Mouse (Mus musculus) forebrain, embryonic 16.5 days (tissue): ENCODE measurements at regions not wholly inside any gene's neighbourhood (a gene's known extent, or its start where the extent isn't known, plus 50 kb on each side); places are given as distances from the start of the nearest gene placed in this dataset.

Experiments used
- ATAC-seq: fragments of 200-750 bp; cut with Nextera tagmentation; 2 replicates; pipeline ENCODE4 v1.8.0; 2017; ENCODE audit warnings: mild to moderate bottlenecking, moderate library complexity
- H3K27ac ChIP-seq: fragments of 300-500 bp; sonication (generic); 2 replicates; pipeline ENCODE4 v1.5.1; 2014; ENCODE audit warnings: low read length, control low read depth
- H3K27me3 ChIP-seq: fragments of 300-500 bp; sonication (generic); replicated peaks from 2 replicates; pipeline ENCODE4 v1.6.1; 2014; ENCODE audit warnings: low read length; ENCODE audit not compliant: control insufficient read depth, insufficient read depth
- H3K36me3 ChIP-seq: fragments of 300-500 bp; sonication (generic); 2 replicates; pipeline ENCODE4 v1.6.1; 2014; ENCODE audit not compliant: control insufficient read depth, insufficient read depth
- H3K4me1 ChIP-seq: fragments of 300-500 bp; sonication (generic); replicated peaks from 2 replicates; pipeline ENCODE4 v1.6.1; 2014; ENCODE audit warnings: low read length; ENCODE audit not compliant: control insufficient read depth, insufficient read depth
- H3K4me2 ChIP-seq: fragments of 300-500 bp; sonication (generic); 2 replicates; pipeline ENCODE4 v1.6.1; 2014; ENCODE audit warnings: mild to moderate bottlenecking, low read length, control low read depth
- H3K4me3 ChIP-seq: fragments of 300-500 bp; sonication (generic); replicated peaks from 2 replicates; pipeline ENCODE4 v1.5.1; 2014; ENCODE audit warnings: mild to moderate bottlenecking, low read length, control low read depth
- H3K9ac ChIP-seq: fragments of 300-500 bp; sonication (generic); replicated peaks from 2 replicates; pipeline ENCODE4 v1.6.1; 2014; ENCODE audit warnings: low read depth, low read length, control low read depth
- H3K9me3 ChIP-seq: fragments of 300-500 bp; sonication (generic); 2 replicates; pipeline ENCODE4 v1.6.1; 2016; ENCODE audit warnings: low read length; ENCODE audit not compliant: control insufficient read depth
- WGBS: fragments of 180-500 bp; shearing (Covaris S2); extraction: QIAGEN DNeasy Blood & Tissue Kit; methylation state at CpG from one replicate; pipeline ENCODE4 v1.1.7; 2014; 5-methylcytosine and 5-hydroxymethylcytosine counted together

DNA sequence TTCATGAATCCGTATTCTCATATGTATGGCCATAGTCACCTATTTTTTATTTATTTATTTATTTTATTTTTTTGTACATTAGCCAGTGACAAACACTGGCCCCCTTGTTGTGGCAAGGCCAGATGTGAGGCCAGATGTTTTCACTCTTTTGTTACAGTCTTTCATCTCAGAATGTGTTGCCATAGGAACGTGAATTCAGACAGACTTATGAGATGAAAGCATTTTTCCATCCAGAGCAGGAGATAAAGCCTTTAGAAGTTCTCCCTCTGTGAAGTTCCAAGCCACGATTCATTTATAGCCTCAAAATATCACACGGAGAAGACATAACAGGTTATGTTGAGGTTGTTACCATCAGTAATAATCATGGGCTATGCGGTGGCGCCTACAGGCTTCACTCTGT lies 220.9 kb downstream of the Arpp21 start:
- no peaks in the 10 kb centered on the region for H3K27me3 ChIP-seq
- ATAC-seq = no peak

GRCm38 (mm10) chr9:111994401-111994800 lies 241.3 kb downstream of the Arpp21 start:
- Histone ChIP-seq H3K36me3 (no peaks in the 10 kb centered on the region), H3K27ac (no peak overlapping the region), H3K9me3 (no peaks in the 10 kb centered on the region), H3K4me2 (no peak overlapping the region), H3K4me1 (no peaks in the 10 kb centered on the region), H3K4me3 (no peak overlapping the region), H3K9ac (no peak overlapping the region), H3K27me3 (no peaks in the 10 kb centered on the region)
- WGBS = 38% methylated on average over 4 of the region's 4 CpGs
- no peak for ATAC-seq

More for the DNA sequence above, 220.9 kb downstream of the Arpp21 start:
- no peaks in the 10 kb centered on the region for H3K36me3 ChIP-seq
- no peak overlapping the region for H3K27ac ChIP-seq
- H3K4me1 ChIP-seq = no peaks in the 10 kb centered on the region
- no peaks in the 10 kb centered on the region for H3K9me3 ChIP-seq
- no peak overlapping the region for H3K9ac ChIP-seq
- WGBS = 80% methylated on average over 6 of the region's 6 CpGs
- no peak overlapping the region for H3K4me3 ChIP-seq
- H3K4me2 ChIP-seq = no peak overlapping the region

GRCm38 (mm10) chr9:111993844-111994243 lies 241.9 kb downstream of the Arpp21 start:
- no peak overlapping the region for H3K27ac ChIP-seq
- no peaks in the 10 kb centered on the region for H3K9me3 ChIP-seq
- no peak overlapping the region for H3K4me3 ChIP-seq
- no peak overlapping the region for H3K9ac ChIP-seq
- H3K4me2 ChIP-seq = no peak overlapping the region
- no peaks in the 10 kb centered on the region for H3K4me1 ChIP-seq
- no peaks in the 10 kb centered on the region for H3K27me3 ChIP-seq
- 34% methylated on average over 4 of the region's 4 CpGs for WGBS
- ATAC-seq = no peak
- no peaks in the 10 kb centered on the region for H3K36me3 ChIP-seq

DNA sequence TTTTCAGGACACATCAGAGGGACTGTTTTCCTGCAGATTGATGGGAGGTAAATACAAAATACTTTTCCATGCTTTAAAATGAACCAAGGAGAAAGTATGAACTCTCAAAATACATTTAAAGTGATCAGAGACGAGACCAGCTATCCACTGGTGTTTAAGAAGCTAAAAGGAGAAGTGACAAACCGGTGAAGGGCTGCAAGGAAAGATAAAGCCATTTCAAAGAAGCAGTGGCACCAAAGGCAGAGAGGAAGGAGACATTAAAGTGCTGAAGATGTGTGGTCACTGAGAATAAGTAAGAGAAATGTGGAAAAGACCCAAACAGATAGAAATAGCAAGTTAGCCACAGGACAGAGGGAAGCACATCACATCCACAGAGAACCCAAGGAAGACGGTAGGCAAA lies 245.7 kb downstream of the Arpp21 start:
- Histone ChIP-seq H3K9me3 (no peaks in the 10 kb centered on the region), H3K36me3 (no peaks in the 10 kb centered on the region), H3K4me1 (no peaks in the 10 kb centered on the region), H3K27me3 (no peaks in the 10 kb centered on the region), H3K4me3 (no peak overlapping the region), H3K4me2 (no peak overlapping the region), H3K27ac (no peak overlapping the region), H3K9ac (no peak overlapping the region)
- no peak for ATAC-seq
- WGBS = 91% methylated on average over 3 of the region's 3 CpGs

DNA sequence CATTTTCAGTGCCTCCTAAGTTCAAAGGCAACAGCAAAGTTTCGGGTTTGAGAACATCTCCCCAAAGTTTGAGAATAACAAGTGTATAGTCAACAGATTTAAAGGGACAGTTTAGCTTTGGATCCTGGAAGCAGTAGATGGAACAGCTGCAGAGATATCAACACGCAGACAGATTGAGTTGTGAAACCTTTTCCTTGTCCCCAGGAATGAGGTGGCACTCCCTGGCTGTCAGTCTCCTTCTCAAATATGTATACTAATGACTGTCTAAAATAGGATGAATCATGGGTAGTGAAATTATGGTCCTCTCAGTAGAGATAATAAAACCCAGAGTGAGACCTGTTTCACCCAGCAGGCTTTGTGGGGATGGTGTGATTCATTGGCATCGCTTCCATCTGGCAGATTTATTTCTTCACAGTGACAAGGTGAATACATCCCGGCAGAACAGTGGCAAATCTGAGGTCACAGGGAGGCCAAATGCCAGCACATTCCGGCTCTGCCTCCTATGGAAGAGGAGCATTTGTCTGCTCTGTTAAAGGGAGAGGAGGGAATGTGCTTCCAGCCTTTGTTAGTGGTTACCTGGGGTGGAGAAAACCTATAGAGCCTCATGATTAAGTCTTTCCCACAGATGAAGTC lies 272.2 kb downstream of the Arpp21 start:
- H3K4me1 ChIP-seq = no peaks in the 10 kb centered on the region
- H3K4me2 ChIP-seq = no peak overlapping the region
- no peaks in the 10 kb centered on the region for H3K27me3 ChIP-seq
- 58% methylated on average over 5 of the region's 5 CpGs for WGBS
- no peak overlapping the region for H3K4me3 ChIP-seq
- no peak overlapping the region for H3K9ac ChIP-seq
- H3K27ac ChIP-seq = no peak overlapping the region
- ATAC-seq = no peak
- H3K9me3 ChIP-seq = peaks cover 3% of the 10 kb centered on the region; the same call in 1 of the 2 replicates
- no peaks in the 10 kb centered on the region for H3K36me3 ChIP-seq

- ATAC-seq = no peak
- Histone ChIP-seq H3K4me3 (no peak overlapping the region), H3K27me3 (no peaks in the 10 kb centered on the region), H3K9me3 (no peaks in the 10 kb centered on the region), H3K27ac (no peak overlapping the region), H3K4me1 (no peaks in the 10 kb centered on the region), H3K9ac (no peak overlapping the region), H3K4me2 (no peak overlapping the region), H3K36me3 (no peaks in the 10 kb centered on the region)
- WGBS = 49% methylated on average over 2 of the region's 2 CpGs
These were observed 267.7 kb upstream of the Stac start for GRCm38 (mm10) chr9:111957799-111958198.

- Histone ChIP-seq H3K4me1 (no peaks in the 10 kb centered on the region), H3K36me3 (no peaks in the 10 kb centered on the region), H3K4me3 (no peak overlapping the region), H3K27ac (no peak overlapping the region), H3K4me2 (no peak overlapping the region), H3K9ac (no peak overlapping the region), H3K27me3 (no peaks in the 10 kb centered on the region), H3K9me3 (no peaks in the 10 kb centered on the region)
- 48% methylated on average over 8 of the region's 8 CpGs for WGBS
- ATAC-seq = peak; percentile 57
These were observed 249.3 kb upstream of the Stac start for GRCm38 (mm10) chr9:111939271-111940067.

- no peaks in the 10 kb centered on the region for H3K27me3 ChIP-seq
- H3K4me3 ChIP-seq = no peak overlapping the region
- no peak overlapping the region for H3K4me2 ChIP-seq
- no peaks in the 10 kb centered on the region for H3K36me3 ChIP-seq
- ATAC-seq = no peak
- WGBS = 72% methylated on average over 6 of the region's 6 CpGs
- no peaks in the 10 kb centered on the region for H3K4me1 ChIP-seq
- H3K27ac ChIP-seq = no peak overlapping the region
- H3K9ac ChIP-seq = no peak overlapping the region
- H3K9me3 ChIP-seq = no peaks in the 10 kb centered on the region
These were observed 242.3 kb upstream of the Stac start for GRCm38 (mm10) chr9:111932455-111932854.

DNA sequence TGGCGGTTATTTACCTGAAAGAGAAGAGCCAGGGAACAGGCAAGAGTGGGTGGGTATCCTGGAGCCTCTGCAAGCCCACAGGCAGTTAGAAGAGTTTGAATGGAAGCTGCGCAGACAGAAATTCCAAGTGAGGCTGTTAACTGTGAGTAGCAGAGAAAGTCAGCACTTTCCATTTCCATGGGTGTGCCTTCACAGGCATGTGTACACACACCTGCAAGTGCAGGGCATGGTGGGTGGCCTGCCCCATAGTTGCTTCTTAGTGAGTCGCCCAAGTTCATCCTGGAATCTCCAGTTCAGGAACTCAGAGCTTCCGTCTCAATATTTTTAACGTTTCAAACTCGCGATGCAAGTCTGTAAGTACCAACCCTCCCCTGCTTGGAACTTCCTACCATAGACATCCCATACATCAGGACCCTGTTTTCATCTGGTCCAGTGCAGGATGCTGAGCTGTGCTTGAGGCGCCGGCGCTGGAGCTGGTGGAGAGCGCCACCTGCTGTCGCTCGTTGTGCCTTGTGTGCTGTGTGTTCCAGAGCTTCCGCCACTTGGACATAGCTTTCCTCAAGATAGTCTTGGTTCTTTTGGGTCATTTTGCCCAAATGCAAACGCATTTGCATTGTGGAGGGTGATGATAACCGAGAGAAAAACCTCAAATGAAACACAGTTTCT lies 228.3 kb upstream of the Stac start:
- WGBS = 23% methylated on average over 16 of the region's 16 CpGs
- peak; percentile 82 for ATAC-seq
- no peaks in the 10 kb centered on the region for H3K36me3 ChIP-seq
- peaks cover 3% of the 10 kb centered on the region; the same call in 1 of the 2 replicates for H3K4me1 ChIP-seq
- H3K9ac ChIP-seq = no peak overlapping the region
- H3K4me2 ChIP-seq = no peak overlapping the region
- H3K27me3 ChIP-seq = no peaks in the 10 kb centered on the region
- no peak overlapping the region for H3K4me3 ChIP-seq
- no peak overlapping the region for H3K27ac ChIP-seq
- no peaks in the 10 kb centered on the region for H3K9me3 ChIP-seq
